Mouse (Mus musculus) embryonic facial prominence, embryonic 11.5 days (tissue): ENCODE results near the gene Stpg2. TPM values are rescaled to one million over a fixed set of nuclear protein-coding genes. Genes with fewer than 3 reads are reported as not detected.

Source experiments
- polyA plus RNA-seq: library from polyadenylated mRNA; unstranded; fragments of >200 nt; fragmentation: Nextera tagmentation; extraction: Ambion mirVana; gene quantifications from 2 replicates; pipeline ENCODE4 v1.2.1, GENCODE M21; 2014

The Stpg2 gene
- polyA plus RNA-seq, 1 experiment from 2014 or later: not detected

Other genes with a start within 250 kb of the Stpg2 start
- gene Rap1gds1, start 130.5 kb upstream of the Stpg2 start, polyA plus RNA-seq: 58.2 and 59.4 TPM in 2 replicates